Mouse (Mus musculus): ENCODE measurements around the gene Ube2e1. TPM values are rescaled to one million over a fixed set of nuclear protein-coding genes. Genes with fewer than 3 reads are reported as not detected.
A peak's percentile ranks its signal among the peaks of the same experiment; 100 is the strongest.

The Ube2e1 gene
- polyA plus RNA-seq (2011; ENCODE audit: insufficient read length, low read depth, missing spikeins) = 99.1 and 106 TPM in 2 replicates

GRCm38 (mm10) chr14:18331693-18332131 lies at the start of gene Ube2e1:
TSS of gene Ube2e1 (minus strand) at chr14:18331859.
- Histone ChIP-seq H3K27ac (ENCODE audit: insufficient read depth, low read length) (no peak within 1 kb of the TSS), H3K4me3 (ENCODE audit: insufficient read depth, low read length) (peak within 1 kb of the TSS; percentile 59), H3K4me1 (ENCODE audit: control insufficient read depth, insufficient read depth, low read length) (peaks cover 8% of the 10 kb centered on the region; the same call in 1 of the 2 replicates)
- TF ChIP-seq POLR2A (IDR thresholded peaks at IDR 0.05; ENCODE audit: low read depth, low read length) = peak; percentile 92
- TF ChIP-seq CTCF (IDR thresholded peaks at IDR 0.05; ENCODE audit: borderline replicate concordance, insufficient read depth, low read length) = no peak

- no peak overlapping the region for H3K4me3 ChIP-seq (ENCODE audit: insufficient read depth, low read length)
- TF ChIP-seq POLR2A (IDR thresholded peaks at IDR 0.05; ENCODE audit: low read depth, low read length) (no peak), CTCF (IDR thresholded peaks at IDR 0.05; ENCODE audit: borderline replicate concordance, insufficient read depth, low read length) (no peak)
These were observed 48.2 kb upstream of the Ube2e1 start for GRCm38 (mm10) chr14:18379841-18380240.

GRCm38 (mm10) chr14:18377944-18378575 lies 46.4 kb upstream of the Ube2e1 start:
- TF ChIP-seq CTCF (IDR thresholded peaks at IDR 0.05; ENCODE audit: borderline replicate concordance, insufficient read depth, low read length) = peak; percentile 61; the same call in 1 of the 2 replicates
- TF ChIP-seq POLR2A (IDR thresholded peaks at IDR 0.05; ENCODE audit: low read depth, low read length) = no peak

More at GRCm38 (mm10) chr14:18379841-18380240, 48.2 kb upstream of the Ube2e1 start:
- H3K4me1 ChIP-seq (ENCODE audit: control insufficient read depth, insufficient read depth, low read length) = no peaks in the 10 kb centered on the region
- H3K27ac ChIP-seq (ENCODE audit: insufficient read depth, low read length) = no peak overlapping the region

DNA sequence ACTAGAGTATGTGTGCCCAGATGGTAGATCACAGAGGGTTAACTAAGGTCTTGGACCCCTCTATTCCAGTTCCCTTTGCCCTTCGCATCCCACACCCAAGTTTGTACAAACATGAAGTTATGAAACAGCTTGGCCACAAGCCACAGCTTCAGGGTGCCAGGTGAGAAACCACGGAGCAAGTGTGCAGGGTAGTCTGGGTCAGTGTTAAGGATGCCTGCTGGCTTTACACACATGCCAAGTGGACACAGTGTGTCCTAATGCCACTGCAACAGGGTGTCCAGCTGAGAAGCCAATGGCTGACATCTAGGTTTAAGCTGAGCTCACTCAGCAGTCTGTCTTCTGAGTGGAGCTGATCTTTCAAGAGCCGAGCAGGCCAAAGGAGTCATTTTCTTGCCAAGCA lies 44.5 kb upstream of the Ube2e1 start:
- H3K4me3 ChIP-seq (ENCODE audit: insufficient read depth, low read length) = no peak overlapping the region
- TF ChIP-seq POLR2A (IDR thresholded peaks at IDR 0.05; ENCODE audit: low read depth, low read length) = no peak

More at GRCm38 (mm10) chr14:18377944-18378575, 46.4 kb upstream of the Ube2e1 start:
- H3K4me1 ChIP-seq (ENCODE audit: control insufficient read depth, insufficient read depth, low read length) = no peaks in the 10 kb centered on the region
- H3K4me3 ChIP-seq (ENCODE audit: insufficient read depth, low read length) = no peak overlapping the region
- H3K27ac ChIP-seq (ENCODE audit: insufficient read depth, low read length) = no peak overlapping the region

GRCm38 (mm10) chr14:18373758-18374405 lies 42.2 kb upstream of the Ube2e1 start:
- H3K27ac ChIP-seq (ENCODE audit: insufficient read depth, low read length) = no peak overlapping the region

More for the DNA sequence above, 44.5 kb upstream of the Ube2e1 start:
- Histone ChIP-seq H3K4me1 (ENCODE audit: control insufficient read depth, insufficient read depth, low read length) (no peaks in the 10 kb centered on the region), H3K27ac (ENCODE audit: insufficient read depth, low read length) (no peak overlapping the region)

GRCm38 (mm10) chr14:18372761-18373610 lies 41.3 kb upstream of the Ube2e1 start:
- Histone ChIP-seq H3K4me1 (ENCODE audit: control insufficient read depth, insufficient read depth, low read length) (no peaks in the 10 kb centered on the region), H3K27ac (ENCODE audit: insufficient read depth, low read length) (no peak overlapping the region)
- no peak for TF ChIP-seq CTCF (IDR thresholded peaks at IDR 0.05; ENCODE audit: borderline replicate concordance, insufficient read depth, low read length)
- TF ChIP-seq POLR2A (IDR thresholded peaks at IDR 0.05; ENCODE audit: low read depth, low read length) = no peak

More at GRCm38 (mm10) chr14:18373758-18374405, 42.2 kb upstream of the Ube2e1 start:
- H3K4me3 ChIP-seq (ENCODE audit: insufficient read depth, low read length) = no peak overlapping the region
- no peak for TF ChIP-seq CTCF (IDR thresholded peaks at IDR 0.05; ENCODE audit: borderline replicate concordance, insufficient read depth, low read length)
- no peaks in the 10 kb centered on the region for H3K4me1 ChIP-seq (ENCODE audit: control insufficient read depth, insufficient read depth, low read length)

GRCm38 (mm10) chr14:18369031-18369430 lies 37.4 kb upstream of the Ube2e1 start:
- TF ChIP-seq POLR2A (IDR thresholded peaks at IDR 0.05; ENCODE audit: low read depth, low read length) = no peak
- TF ChIP-seq CTCF (IDR thresholded peaks at IDR 0.05; ENCODE audit: borderline replicate concordance, insufficient read depth, low read length) = no peak
- Histone ChIP-seq H3K4me1 (ENCODE audit: control insufficient read depth, insufficient read depth, low read length) (no peaks in the 10 kb centered on the region), H3K27ac (ENCODE audit: insufficient read depth, low read length) (no peak overlapping the region), H3K4me3 (ENCODE audit: insufficient read depth, low read length) (no peak overlapping the region)

More at GRCm38 (mm10) chr14:18372761-18373610, 41.3 kb upstream of the Ube2e1 start:
- no peak overlapping the region for H3K4me3 ChIP-seq (ENCODE audit: insufficient read depth, low read length)

DNA sequence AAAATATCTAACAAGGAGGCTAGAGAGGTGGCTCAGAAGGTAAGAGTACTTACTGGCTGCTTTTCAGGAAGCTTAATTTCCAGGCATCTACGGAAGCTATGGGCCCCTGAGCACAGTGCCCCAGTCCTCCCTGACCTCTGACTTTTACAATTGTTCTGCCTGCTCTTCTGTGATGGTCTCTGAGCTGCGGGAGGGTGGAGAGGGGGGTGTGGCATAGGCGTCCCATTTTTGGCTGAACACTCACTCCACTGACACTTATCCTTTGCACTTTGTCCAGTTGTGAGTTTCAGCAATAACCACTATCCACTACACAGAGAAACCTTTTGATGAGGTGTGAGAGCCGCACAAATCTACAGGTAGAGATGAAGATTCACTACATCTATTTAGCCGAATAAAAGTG lies 35.4 kb upstream of the Ube2e1 start:
- Histone ChIP-seq H3K4me1 (ENCODE audit: control insufficient read depth, insufficient read depth, low read length) (no peaks in the 10 kb centered on the region), H3K27ac (ENCODE audit: insufficient read depth, low read length) (no peak overlapping the region), H3K4me3 (ENCODE audit: insufficient read depth, low read length) (no peak overlapping the region)
- TF ChIP-seq CTCF (IDR thresholded peaks at IDR 0.05; ENCODE audit: borderline replicate concordance, insufficient read depth, low read length) = no peak
- no peak for TF ChIP-seq POLR2A (IDR thresholded peaks at IDR 0.05; ENCODE audit: low read depth, low read length)

DNA sequence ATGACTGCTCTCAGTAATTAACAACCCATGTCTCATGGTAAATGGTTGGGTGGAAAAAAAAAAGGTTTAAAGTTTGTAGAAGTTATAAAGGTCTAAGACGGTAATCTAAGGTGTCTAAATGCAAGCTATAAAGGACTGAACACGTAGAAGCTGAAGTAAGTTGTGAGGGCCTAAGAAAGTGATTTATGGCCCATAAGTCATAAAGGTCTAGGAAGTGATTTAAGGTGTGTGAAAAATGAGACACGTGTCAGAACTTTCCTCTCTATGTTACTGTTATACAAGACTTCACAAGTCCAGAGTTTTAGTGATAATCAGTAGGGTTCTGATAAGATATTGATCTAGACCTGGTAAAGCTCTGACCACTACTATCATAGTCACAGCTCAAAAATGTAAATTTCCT lies 32.7 kb upstream of the Ube2e1 start:
- no peak for TF ChIP-seq POLR2A (IDR thresholded peaks at IDR 0.05; ENCODE audit: low read depth, low read length)
- no peak for TF ChIP-seq CTCF (IDR thresholded peaks at IDR 0.05; ENCODE audit: borderline replicate concordance, insufficient read depth, low read length)
- Histone ChIP-seq H3K4me3 (ENCODE audit: insufficient read depth, low read length) (no peak overlapping the region), H3K27ac (ENCODE audit: insufficient read depth, low read length) (no peak overlapping the region), H3K4me1 (ENCODE audit: control insufficient read depth, insufficient read depth, low read length) (no peaks in the 10 kb centered on the region)
